Mouse (Mus musculus): Measurements from ENCODE around the gene Napsa. TPM values are rescaled to one million over a fixed set of nuclear protein-coding genes. Genes with fewer than 3 reads are reported as not detected.

Gene Napsa
- total RNA-seq, 2 experiments from 2014 or later, result 0.65 to 0.81 TPM

GRCm38 (mm10) chr7:44594291-44594690, 22.1 kb downstream of the Napsa start:
- no peak for DNase-seq (ENCODE audit: low spot score in 2 of 2)

- DNase-seq (ENCODE audit: low spot score in 2 of 2), result no peak
These were observed 23.0 kb downstream of the Napsa start for GRCm38 (mm10) chr7:44595131-44595561.

GRCm38 (mm10) chr7:44596051-44596450, 23.9 kb downstream of the Napsa start:
- no peak for DNase-seq (ENCODE audit: low spot score in 2 of 2)

GRCm38 (mm10) chr7:44596996-44597538, 24.9 kb downstream of the Napsa start:
- no peak for DNase-seq (ENCODE audit: low spot score in 2 of 2)

GRCm38 (mm10) chr7:44597666-44598065, 25.5 kb downstream of the Napsa start:
- DNase-seq (ENCODE audit: low spot score in 2 of 2), result no peak

GRCm38 (mm10) chr7:44598336-44598735, 26.2 kb downstream of the Napsa start:
- no peak for DNase-seq (ENCODE audit: low spot score in 2 of 2)

GRCm38 (mm10) chr7:44600691-44601262, 28.6 kb downstream of the Napsa start:
- no peak for DNase-seq (ENCODE audit: low spot score in 2 of 2)

GRCm38 (mm10) chr7:44601646-44602045, 29.5 kb downstream of the Napsa start:
- no peak for DNase-seq (ENCODE audit: low spot score in 2 of 2)

GRCm38 (mm10) chr7:44602443-44602842, 30.3 kb downstream of the Napsa start:
- DNase-seq (ENCODE audit: low spot score in 2 of 2), result no peak

- DNase-seq (ENCODE audit: low spot score in 2 of 2), result no peak
These were observed 31.1 kb downstream of the Napsa start for GRCm38 (mm10) chr7:44603186-44603855.

GRCm38 (mm10) chr7:44604139-44604606, 32.0 kb downstream of the Napsa start:
- no peak for DNase-seq (ENCODE audit: low spot score in 2 of 2)

- no peak for DNase-seq (ENCODE audit: low spot score in 2 of 2)
These were observed 32.4 kb downstream of the Napsa start for GRCm38 (mm10) chr7:44604619-44605018.

- DNase-seq (ENCODE audit: low spot score in 2 of 2), result no peak
These were observed 33.3 kb downstream of the Napsa start for GRCm38 (mm10) chr7:44605436-44605835.

- no peak for DNase-seq (ENCODE audit: low spot score in 2 of 2)
These were observed 34.2 kb downstream of the Napsa start for GRCm38 (mm10) chr7:44606171-44606901.

GRCm38 (mm10) chr7:44612192-44612591, 40.0 kb downstream of the Napsa start:
- DNase-seq (ENCODE audit: low spot score in 2 of 2), result no peak

- DNase-seq (ENCODE audit: low spot score in 2 of 2), result no peak
These were observed 42.0 kb downstream of the Napsa start for GRCm38 (mm10) chr7:44614041-44614688.

- DNase-seq (ENCODE audit: low spot score in 2 of 2), result no peak
These were observed 43.1 kb downstream of the Napsa start for GRCm38 (mm10) chr7:44615309-44615708.

- DNase-seq (ENCODE audit: low spot score in 2 of 2), result no peak
These were observed 43.8 kb downstream of the Napsa start for GRCm38 (mm10) chr7:44615987-44616386.

- no peak for DNase-seq (ENCODE audit: low spot score in 2 of 2)
These were observed 44.9 kb downstream of the Napsa start for GRCm38 (mm10) chr7:44617059-44617458.

GRCm38 (mm10) chr7:44623714-44624542, 51.7 kb downstream of the Napsa start:
- no peak for DNase-seq (ENCODE audit: low spot score in 2 of 2)

GRCm38 (mm10) chr7:44624543-44624826, 52.3 kb downstream of the Napsa start:
- no peak for DNase-seq (ENCODE audit: low spot score in 2 of 2)
